Mouse (Mus musculus): ENCODE measurements around the gene Tshr.

Tshr gene

GRCm38 (mm10) chr12:91587491-91588033 lies 203.2 kb downstream of the Tshr start:
- DNase-seq (ENCODE audit: low read depth, low spot score): no peak

DNA sequence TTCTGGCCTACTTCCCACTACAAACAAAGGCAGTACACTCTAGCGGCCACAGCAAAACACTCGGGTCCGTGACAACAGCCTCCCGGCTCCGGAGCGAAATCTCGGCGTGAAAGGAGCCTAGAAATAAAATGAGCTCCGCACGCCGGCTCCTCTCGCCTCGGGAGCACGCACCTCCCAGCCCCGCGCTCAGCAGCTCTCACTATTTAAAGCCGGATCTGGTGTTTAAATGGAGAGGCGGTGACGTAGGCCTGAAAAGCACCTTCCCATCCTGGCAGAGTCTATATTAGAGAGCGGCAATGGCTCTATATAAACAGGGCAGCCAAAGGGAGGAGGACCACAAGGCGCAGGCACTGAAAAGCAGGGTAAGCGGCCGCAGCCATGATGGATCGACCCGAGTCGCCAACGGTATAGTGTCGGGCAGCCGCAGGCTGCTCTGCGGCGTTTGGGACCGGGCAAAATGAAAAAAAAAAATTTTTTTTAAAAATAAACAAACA lies 203.9 kb downstream of the Tshr start:
- DNase-seq (ENCODE audit: low read depth, low spot score): peak; percentile 87

DNA sequence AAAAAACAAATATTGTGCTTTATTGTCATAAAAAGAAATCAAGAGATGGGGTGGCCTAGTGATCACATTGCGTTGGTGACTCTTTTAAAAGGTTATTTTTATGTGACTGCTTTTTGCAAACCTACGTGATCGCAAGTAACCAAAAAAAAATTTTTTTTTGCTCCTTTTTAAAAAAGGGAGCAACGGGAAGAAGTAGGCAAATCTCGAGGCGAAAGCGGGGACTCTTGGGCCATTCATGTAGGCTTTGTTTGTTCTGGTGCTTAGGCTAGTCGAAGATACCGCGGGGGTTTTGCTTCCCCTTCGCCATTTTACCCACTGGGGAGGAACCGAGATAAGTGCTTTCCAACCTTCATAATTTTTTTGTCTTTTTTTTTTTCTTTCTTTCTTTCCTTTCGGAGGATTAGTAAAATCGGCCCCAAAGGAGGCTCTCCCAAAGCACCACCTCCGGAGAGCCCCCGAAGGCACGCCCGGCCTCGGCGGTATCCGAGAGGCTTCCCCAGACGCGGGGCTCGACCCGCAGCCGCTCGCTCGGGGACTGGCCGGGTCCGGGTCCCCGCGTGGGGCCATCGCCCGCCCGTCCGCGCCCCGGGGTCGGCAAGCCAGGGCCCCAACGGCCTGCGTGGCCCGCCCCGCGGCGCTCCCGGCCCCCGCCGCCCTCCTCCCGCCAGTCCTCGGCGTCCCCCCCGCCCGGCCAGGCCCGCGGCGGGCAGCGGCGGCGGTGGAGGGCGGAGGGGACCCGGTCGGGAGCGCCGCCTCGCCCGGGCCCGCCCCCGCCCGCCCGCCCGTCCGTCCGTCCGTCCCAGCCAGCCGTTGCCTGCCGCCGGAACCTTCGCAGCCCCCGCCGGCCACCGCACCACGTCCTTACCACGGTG lies 204.5 kb downstream of the Tshr start:
- peak; percentile 34 for DNase-seq (ENCODE audit: low read depth, low spot score)

DNA sequence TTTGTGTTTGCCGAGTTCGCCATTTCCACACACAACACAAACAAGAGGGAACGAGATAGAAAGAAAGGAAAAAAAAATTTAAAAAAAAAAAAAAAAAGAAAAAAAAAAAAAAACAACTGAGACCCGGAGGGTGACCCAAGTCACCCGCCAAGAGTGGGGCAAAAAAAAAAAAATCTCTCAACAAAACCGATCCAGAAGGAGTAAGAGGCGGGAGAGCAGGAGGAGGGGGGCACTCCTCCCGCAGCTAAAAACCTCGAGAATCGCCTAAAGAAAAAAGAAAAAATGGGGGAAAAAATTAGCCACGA lies 205.1 kb downstream of the Tshr start:
- DNase-seq (ENCODE audit: low read depth, low spot score): no peak

DNA sequence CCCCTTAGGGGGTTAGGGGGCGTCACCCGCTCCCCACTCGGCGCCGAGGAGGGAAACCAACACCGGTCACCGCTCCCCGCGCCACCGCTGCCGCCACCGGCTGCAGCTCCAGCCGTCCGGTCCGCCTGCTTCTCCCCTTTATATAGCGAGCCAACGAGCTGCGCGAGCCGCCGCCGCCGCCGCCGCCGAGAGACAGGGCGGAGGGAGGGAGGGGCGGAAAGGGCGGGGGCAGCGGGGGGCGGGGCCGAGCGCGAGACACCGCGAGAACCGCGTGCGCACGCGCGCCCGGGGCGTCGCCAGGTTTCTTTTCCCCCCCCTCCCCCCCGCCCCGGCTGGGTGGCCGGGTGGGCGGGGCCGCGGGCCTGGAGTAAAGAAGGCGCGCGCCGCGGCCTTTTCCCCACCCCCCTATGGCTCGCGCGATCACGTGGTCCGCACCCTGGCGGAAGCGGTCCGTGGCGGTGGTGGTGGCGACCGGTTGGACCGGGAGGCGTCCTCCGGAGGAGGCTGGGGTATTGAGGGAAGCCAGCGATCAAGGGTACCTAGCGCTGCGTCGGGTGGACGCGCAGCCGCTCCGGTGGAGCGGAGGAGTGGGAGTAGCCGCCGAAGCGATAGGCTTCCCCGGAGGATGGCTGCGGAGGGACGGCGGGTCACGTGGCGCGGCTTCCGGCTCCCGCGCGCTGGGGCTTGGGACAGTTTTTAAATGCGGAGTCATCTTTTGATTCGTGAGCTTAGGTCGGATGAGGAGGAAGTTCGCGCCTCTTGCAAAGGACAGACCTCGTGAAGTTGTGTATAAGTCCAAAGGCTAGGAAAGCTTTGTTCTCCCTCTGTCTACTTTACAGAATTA lies 205.7 kb downstream of the Tshr start, which contains the start of gene Gtf2a1:
Gtf2a1 (minus strand) TSS at position 641 of the 844 bp plus-strand sequence.
- peak; percentile 94 for DNase-seq (ENCODE audit: low read depth, low spot score)

DNA sequence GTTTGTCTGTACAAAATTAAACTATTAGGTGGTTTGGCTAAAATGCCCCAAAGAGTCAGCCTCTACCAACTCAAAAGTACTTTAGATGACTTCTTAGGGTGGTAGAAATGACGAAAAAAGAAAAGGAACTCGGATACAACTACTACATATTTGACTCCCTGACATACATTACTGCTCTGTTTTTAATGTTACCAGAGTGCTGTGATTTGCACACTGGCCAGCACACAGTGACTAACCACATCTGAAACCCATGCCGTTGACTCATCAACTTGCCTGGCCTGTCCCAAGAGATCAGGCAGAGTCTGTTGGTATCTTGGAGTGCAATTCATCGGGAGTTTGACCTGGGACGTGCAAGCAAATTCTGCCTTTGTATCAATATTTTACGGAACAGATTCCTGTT lies 206.4 kb downstream of the Tshr start:
- no peak for DNase-seq (ENCODE audit: low read depth, low spot score)

DNA sequence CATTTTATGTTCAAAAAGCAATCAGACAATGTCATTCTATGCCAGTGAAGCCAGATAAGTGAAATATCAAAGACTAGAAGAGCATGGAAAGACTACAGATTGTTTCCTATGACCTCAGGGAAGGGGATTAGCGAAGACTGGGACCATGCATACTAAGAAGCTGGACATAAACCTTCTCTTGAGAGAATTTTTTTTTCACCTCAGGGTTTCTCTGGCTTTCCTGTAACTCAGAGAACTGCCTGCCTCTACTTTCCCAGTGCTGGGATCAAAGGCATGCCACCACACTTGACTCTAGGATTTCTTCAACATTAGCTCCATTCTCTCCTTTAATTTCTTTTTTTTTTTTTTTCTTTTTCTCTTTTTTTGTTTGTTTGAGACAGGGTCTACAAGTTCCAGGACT lies 206.8 kb downstream of the Tshr start:
- DNase-seq (ENCODE audit: low read depth, low spot score): no peak

- no peak for DNase-seq (ENCODE audit: low read depth, low spot score)
Measured at GRCm38 (mm10) chr12:91592128-91592527, 207.8 kb downstream of the Tshr start.
